Mouse (Mus musculus): ENCODE measurements around the gene Fam149a. TPM values are rescaled to one million over a fixed set of nuclear protein-coding genes. Genes with fewer than 3 reads are reported as not detected.

Gene Fam149a
- not detected in 2 replicates for polyA plus RNA-seq (2012; ENCODE audit: insufficient read depth, insufficient read length, low replicate concordance, missing spikeins)

GRCm38 (mm10) chr8:45381963-45382347 lies at the start of gene Fam149a:
Gene Fam149a, minus strand, starts transcription at chr8:45382291.
- 18% methylated on average over 6 of the region's 6 CpGs for WGBS
- H3K4me1 ChIP-seq (ENCODE audit: control insufficient read depth, insufficient read depth, low read length): peaks cover 8% of the 10 kb centered on the region
- H3K4me3 ChIP-seq (ENCODE audit: insufficient read depth, low read depth, low read length): peak within 1 kb of the TSS; percentile 37
- TF ChIP-seq POLR2A (IDR thresholded peaks at IDR 0.05; ENCODE audit: insufficient read depth, low read depth, low read length): no peak
- TF ChIP-seq CTCF (IDR thresholded peaks at IDR 0.05; ENCODE audit: insufficient read depth, low read depth, low read length): no peak
- H3K27ac ChIP-seq (ENCODE audit: insufficient read depth, low read depth, low read length): no peak within 1 kb of the TSS

- no peak overlapping the region for H3K4me3 ChIP-seq (ENCODE audit: insufficient read depth, low read depth, low read length)
- no peak overlapping the region for H3K27ac ChIP-seq (ENCODE audit: insufficient read depth, low read depth, low read length)
- 58% methylated on average over 7 of the region's 7 CpGs for WGBS
- no peaks in the 10 kb centered on the region for H3K4me1 ChIP-seq (ENCODE audit: control insufficient read depth, insufficient read depth, low read length)
- TF ChIP-seq POLR2A (IDR thresholded peaks at IDR 0.05; ENCODE audit: insufficient read depth, low read depth, low read length): no peak
- no peak for TF ChIP-seq CTCF (IDR thresholded peaks at IDR 0.05; ENCODE audit: insufficient read depth, low read depth, low read length)
Observed at GRCm38 (mm10) chr8:45420151-45420550, 38.1 kb upstream of the Fam149a start.

- Histone ChIP-seq H3K4me1 (ENCODE audit: control insufficient read depth, insufficient read depth, low read length) (0 out of 2 replicates have a peak, but pooled peaks cover 2% of the 10 kb centered on the region), H3K27ac (ENCODE audit: insufficient read depth, low read depth, low read length) (no peak overlapping the region), H3K4me3 (ENCODE audit: insufficient read depth, low read depth, low read length) (no peak overlapping the region)
- no peak for TF ChIP-seq CTCF (IDR thresholded peaks at IDR 0.05; ENCODE audit: insufficient read depth, low read depth, low read length)
- TF ChIP-seq POLR2A (IDR thresholded peaks at IDR 0.05; ENCODE audit: insufficient read depth, low read depth, low read length): no peak
- 77% methylated on average over 7 of the region's 7 CpGs for WGBS
Observed at GRCm38 (mm10) chr8:45414965-45415364, 32.9 kb upstream of the Fam149a start.

- H3K4me1 ChIP-seq (ENCODE audit: control insufficient read depth, insufficient read depth, low read length): 0 out of 2 replicates have a peak, but pooled peaks cover 2% of the 10 kb centered on the region
- peak within 1 kb of the TSS; percentile 32 for H3K27ac ChIP-seq (ENCODE audit: insufficient read depth, low read depth, low read length)
- 52% methylated on average over 2 of the region's 2 CpGs for WGBS
- peak within 1 kb of the TSS; percentile 54 for H3K4me3 ChIP-seq (ENCODE audit: insufficient read depth, low read depth, low read length)
- TF ChIP-seq POLR2A (IDR thresholded peaks at IDR 0.05; ENCODE audit: insufficient read depth, low read depth, low read length) (no peak), CTCF (IDR thresholded peaks at IDR 0.05; ENCODE audit: insufficient read depth, low read depth, low read length) (no peak)
Observed at GRCm38 (mm10) chr8:45410882-45411281, 28.8 kb upstream of the Fam149a start, which contains the start of gene Tlr3. Gene Tlr3, minus strand, starts transcription at chr8:45411080.

GRCm38 (mm10) chr8:45410146-45410880 lies 28.2 kb upstream of the Fam149a start:
- peak overlapping the region; percentile 54 for H3K4me3 ChIP-seq (ENCODE audit: insufficient read depth, low read depth, low read length)
- TF ChIP-seq POLR2A (IDR thresholded peaks at IDR 0.05; ENCODE audit: insufficient read depth, low read depth, low read length): no peak
- peak; percentile 50; the same call in 1 of the 2 replicates for TF ChIP-seq CTCF (IDR thresholded peaks at IDR 0.05; ENCODE audit: insufficient read depth, low read depth, low read length)
- 0 out of 2 replicates have a peak, but pooled peaks cover 2% of the 10 kb centered on the region for H3K4me1 ChIP-seq (ENCODE audit: control insufficient read depth, insufficient read depth, low read length)
- WGBS: 9% methylated on average over 18 of the region's 18 CpGs
- peak overlapping the region; percentile 32 for H3K27ac ChIP-seq (ENCODE audit: insufficient read depth, low read depth, low read length)

GRCm38 (mm10) chr8:45409702-45410101 lies 27.6 kb upstream of the Fam149a start:
- Histone ChIP-seq H3K4me1 (ENCODE audit: control insufficient read depth, insufficient read depth, low read length) (0 out of 2 replicates have a peak, but pooled peaks cover 2% of the 10 kb centered on the region), H3K27ac (ENCODE audit: insufficient read depth, low read depth, low read length) (no peak overlapping the region), H3K4me3 (ENCODE audit: insufficient read depth, low read depth, low read length) (peak overlapping the region; percentile 54)
- 44% methylated on average over 4 of the region's 4 CpGs for WGBS
- no peak for TF ChIP-seq POLR2A (IDR thresholded peaks at IDR 0.05; ENCODE audit: insufficient read depth, low read depth, low read length)
- no peak for TF ChIP-seq CTCF (IDR thresholded peaks at IDR 0.05; ENCODE audit: insufficient read depth, low read depth, low read length)

- TF ChIP-seq POLR2A (IDR thresholded peaks at IDR 0.05; ENCODE audit: insufficient read depth, low read depth, low read length) (no peak), CTCF (IDR thresholded peaks at IDR 0.05; ENCODE audit: insufficient read depth, low read depth, low read length) (no peak)
- H3K4me1 ChIP-seq (ENCODE audit: control insufficient read depth, insufficient read depth, low read length): peaks cover 8% of the 10 kb centered on the region
- no peak overlapping the region for H3K27ac ChIP-seq (ENCODE audit: insufficient read depth, low read depth, low read length)
- H3K4me3 ChIP-seq (ENCODE audit: insufficient read depth, low read depth, low read length): no peak overlapping the region
- 48% methylated on average over 1 of the region's 1 CpGs for WGBS
Observed at GRCm38 (mm10) chr8:45383250-45383649, 1.2 kb upstream of the Fam149a start.

- Histone ChIP-seq H3K27ac (ENCODE audit: insufficient read depth, low read depth, low read length) (no peak overlapping the region), H3K4me1 (ENCODE audit: control insufficient read depth, insufficient read depth, low read length) (peaks cover 8% of the 10 kb centered on the region), H3K4me3 (ENCODE audit: insufficient read depth, low read depth, low read length) (peak overlapping the region; percentile 37)
- 10% methylated on average over 38 of the region's 38 CpGs for whole genome bisulfite sequencing
- TF ChIP-seq CTCF (IDR thresholded peaks at IDR 0.05; ENCODE audit: insufficient read depth, low read depth, low read length) (no peak), POLR2A (IDR thresholded peaks at IDR 0.05; ENCODE audit: insufficient read depth, low read depth, low read length) (no peak)
Observed at GRCm38 (mm10) chr8:45381075-45381962, 772 bp downstream of the Fam149a start.

Data from olfactory bulb, adult 2 months (tissue).